Mouse (Mus musculus): Measurements from ENCODE around the gene Med23. TPM values are rescaled to one million over a fixed set of nuclear protein-coding genes. Genes with fewer than 3 reads are reported as not detected.

Gene Med23
- 41.5 and 58.2 TPM in 2 replicates for total RNA-seq (2014; rRNA removed)
- 15.2 and 17.1 TPM in 2 replicates for polyA plus RNA-seq (2015; fragmentation: Nextera tagmentation; extraction: Ambion mirVana)

DNA sequence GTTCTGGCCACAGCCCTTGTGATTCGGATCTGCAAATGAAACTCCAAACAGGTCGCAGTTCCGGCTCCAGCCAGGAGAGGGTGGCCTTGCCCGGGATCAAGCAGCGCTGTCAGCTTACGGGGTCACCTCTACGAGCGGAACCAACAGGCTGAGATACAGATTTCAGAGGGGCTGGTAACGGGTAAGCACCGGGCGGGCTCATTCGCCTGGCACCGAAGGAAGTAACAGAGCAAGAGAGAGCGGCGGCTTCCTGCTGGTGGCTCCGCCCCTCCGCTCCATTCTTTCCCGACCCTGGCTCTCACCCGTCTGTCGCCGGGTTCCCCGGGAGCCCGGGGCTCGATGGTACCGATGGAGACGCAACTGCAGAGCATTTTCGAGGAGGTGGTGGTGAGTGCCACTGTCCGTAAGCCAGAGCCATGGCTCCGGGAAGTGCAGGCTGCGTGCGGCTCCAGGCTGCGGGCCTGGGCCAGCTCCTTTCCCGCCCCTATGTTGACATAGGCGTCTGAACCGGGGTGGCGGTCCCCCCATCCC, at the start of gene Med23:
Med23 (plus strand) TSS at position 227 of the 531 bp plus-strand sequence.
- ATAC-seq (peak; percentile 100), DNase-seq (ENCODE audit: low spot score) (peak; percentile 98)
- Histone ChIP-seq H3K4me2 (ENCODE audit: low read depth, low read length) (peak within 1 kb of the TSS; percentile 71), H3K27ac (peak within 1 kb of the TSS; percentile 72), H3K4me3 (ENCODE audit: low read length) (peak within 1 kb of the TSS; percentile 95), H3K36me3 (ENCODE audit: insufficient read depth, low read length) (peaks cover 18% of the 10 kb centered on the region), H3K9ac (replicated peaks; ENCODE audit: low read length) (peak within 1 kb of the TSS; percentile 89), H3K27me3 (ENCODE audit: insufficient read depth, low read length) (no peaks in the 10 kb centered on the region), H3K9me3 (ENCODE audit: low read length) (no peaks in the 10 kb centered on the region), H3K4me1 (ENCODE audit: insufficient read depth, low read length) (no peaks in the 10 kb centered on the region)
- 1% methylated on average over 36 of the region's 36 CpGs for WGBS
- peak; percentile 97 for TF ChIP-seq CTCF (IDR thresholded peaks at IDR 0.05; ENCODE audit: low read depth)

DNA sequence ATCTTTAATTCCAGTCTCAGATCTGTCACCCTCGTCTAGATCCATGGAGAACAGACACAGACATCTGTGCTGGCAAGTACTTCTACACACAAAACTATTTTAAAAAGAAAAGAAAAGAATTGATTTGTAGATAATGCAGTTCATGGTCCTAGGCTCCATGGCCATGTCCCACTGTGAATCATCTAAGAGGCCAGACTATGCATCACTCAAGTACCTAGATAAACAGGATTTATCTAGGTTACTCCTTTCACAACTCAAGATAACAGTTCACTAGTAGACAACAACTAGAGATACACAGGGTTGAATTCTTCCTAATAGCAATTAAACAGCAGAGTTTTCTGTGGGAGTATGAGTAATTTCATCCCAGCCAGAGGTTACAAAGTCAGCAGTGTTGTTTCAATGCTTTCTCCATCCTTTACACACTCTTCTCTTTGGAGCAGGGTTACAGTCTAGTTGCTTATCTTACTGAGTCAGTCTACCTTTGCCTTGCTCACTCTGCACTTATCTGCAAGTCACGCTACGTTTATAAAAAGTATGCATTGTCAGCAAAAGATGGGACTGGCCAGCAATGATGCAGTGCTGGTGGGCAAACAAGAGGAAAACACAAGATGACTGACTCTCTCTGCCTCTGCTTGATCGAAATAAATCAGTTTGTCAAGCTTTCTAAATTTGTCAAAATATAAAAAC, 47.7 kb upstream of the Med23 start:
- WGBS: 80% methylated on average over 4 of the region's 4 CpGs
- ATAC-seq (no peak), DNase-seq (ENCODE audit: low spot score) (no peak)
- Histone ChIP-seq H3K27me3 (ENCODE audit: insufficient read depth, low read length) (no peaks in the 10 kb centered on the region), H3K9ac (replicated peaks; ENCODE audit: low read length) (no peak overlapping the region), H3K27ac (no peak overlapping the region), H3K36me3 (ENCODE audit: insufficient read depth, low read length) (no peaks in the 10 kb centered on the region), H3K4me3 (ENCODE audit: low read length) (no peak overlapping the region), H3K4me2 (ENCODE audit: low read depth, low read length) (no peak overlapping the region), H3K9me3 (ENCODE audit: low read length) (no peaks in the 10 kb centered on the region), H3K4me1 (ENCODE audit: insufficient read depth, low read length) (no peaks in the 10 kb centered on the region)
- no peak for TF ChIP-seq CTCF (IDR thresholded peaks at IDR 0.05; ENCODE audit: low read depth)

- no peak overlapping the region for H3K27ac ChIP-seq
- no peaks in the 10 kb centered on the region for H3K27me3 ChIP-seq (ENCODE audit: insufficient read depth, low read length)
- H3K9ac ChIP-seq (replicated peaks; ENCODE audit: low read length): no peak overlapping the region
- DNase-seq (ENCODE audit: low spot score): no peak
- no peak for TF ChIP-seq CTCF (IDR thresholded peaks at IDR 0.05; ENCODE audit: low read depth)
- WGBS: 89% methylated on average over 1 of the region's 1 CpGs
- H3K4me2 ChIP-seq (ENCODE audit: low read depth, low read length): no peak overlapping the region
- no peaks in the 10 kb centered on the region for H3K9me3 ChIP-seq (ENCODE audit: low read length)
- H3K4me1 ChIP-seq (ENCODE audit: insufficient read depth, low read length): no peaks in the 10 kb centered on the region
- H3K36me3 ChIP-seq (ENCODE audit: insufficient read depth, low read length): no peaks in the 10 kb centered on the region
- no peak overlapping the region for H3K4me3 ChIP-seq (ENCODE audit: low read length)
- ATAC-seq: no peak
Measured at GRCm38 (mm10) chr10:24822842-24823241, 46.9 kb upstream of the Med23 start.

DNA sequence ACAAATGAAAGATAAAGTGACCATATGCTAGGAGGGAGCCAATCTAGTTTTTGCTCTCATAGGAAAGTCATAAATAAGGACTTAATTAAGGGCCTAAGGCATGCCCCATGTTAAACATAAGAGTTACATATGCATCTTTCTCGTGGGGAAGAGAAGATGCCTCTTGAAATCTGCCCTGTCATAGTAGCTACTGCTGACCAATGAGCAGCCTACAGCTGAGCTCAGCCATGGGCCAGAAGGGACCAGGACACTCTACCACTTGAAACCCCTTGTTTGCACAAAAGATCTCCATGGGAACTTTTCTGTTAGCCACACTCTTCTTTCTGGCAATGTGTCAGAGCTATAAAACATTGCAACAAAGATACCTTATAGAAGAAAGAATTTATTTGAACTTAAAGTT, 46.5 kb upstream of the Med23 start:
- H3K27ac ChIP-seq: no peak overlapping the region
- 48% methylated on average over 1 of the region's 1 CpGs for WGBS
- no peak for TF ChIP-seq CTCF (IDR thresholded peaks at IDR 0.05; ENCODE audit: low read depth)
- H3K27me3 ChIP-seq (ENCODE audit: insufficient read depth, low read length): no peaks in the 10 kb centered on the region
- no peak overlapping the region for H3K9ac ChIP-seq (replicated peaks; ENCODE audit: low read length)
- DNase-seq (ENCODE audit: low spot score) (no peak), ATAC-seq (no peak)
- H3K36me3 ChIP-seq (ENCODE audit: insufficient read depth, low read length): no peaks in the 10 kb centered on the region
- H3K9me3 ChIP-seq (ENCODE audit: low read length): no peaks in the 10 kb centered on the region
- H3K4me1 ChIP-seq (ENCODE audit: insufficient read depth, low read length): no peaks in the 10 kb centered on the region
- no peak overlapping the region for H3K4me2 ChIP-seq (ENCODE audit: low read depth, low read length)
- H3K4me3 ChIP-seq (ENCODE audit: low read length): no peak overlapping the region

DNA sequence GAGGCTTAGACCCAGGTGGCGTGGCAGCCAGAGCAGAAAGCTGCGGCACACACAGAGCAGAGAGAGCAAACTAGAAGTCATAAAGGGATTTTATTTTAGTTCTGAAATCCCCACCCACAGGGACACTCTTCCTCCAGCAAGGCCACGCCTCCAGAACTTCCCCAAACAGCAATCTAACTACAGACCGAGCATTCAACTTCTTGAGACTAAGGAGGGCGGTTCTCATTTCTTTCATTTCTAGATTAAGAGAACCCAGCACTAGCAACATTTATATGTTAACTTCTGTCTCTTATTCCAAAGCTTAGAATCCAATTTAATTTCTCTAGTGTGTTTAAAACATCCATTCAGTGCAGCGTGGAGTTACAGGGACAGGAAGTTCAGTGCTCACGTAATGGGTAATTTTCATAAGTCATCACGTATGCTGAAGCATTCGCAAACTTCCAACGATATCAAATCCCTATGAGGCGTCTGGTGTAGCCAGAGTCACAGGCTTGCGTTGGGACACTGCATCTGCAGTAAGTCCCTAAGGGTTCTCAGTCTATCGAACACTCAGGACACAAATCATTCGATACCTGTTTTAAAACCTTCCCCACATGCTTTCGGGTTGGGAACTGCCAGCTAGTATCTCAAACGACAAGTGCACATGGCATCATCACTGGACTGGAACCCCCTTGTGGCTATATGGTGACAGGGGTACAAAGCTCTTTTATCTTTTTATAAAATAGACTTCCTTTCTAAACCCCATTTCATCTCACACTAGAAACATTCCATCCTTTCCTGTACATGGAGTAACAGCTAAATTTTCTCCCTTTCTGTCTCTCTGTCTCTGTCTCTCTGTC, 45.9 kb upstream of the Med23 start:
- no peak overlapping the region for H3K27ac ChIP-seq
- no peaks in the 10 kb centered on the region for H3K36me3 ChIP-seq (ENCODE audit: insufficient read depth, low read length)
- H3K4me1 ChIP-seq (ENCODE audit: insufficient read depth, low read length): no peaks in the 10 kb centered on the region
- 80% methylated on average over 16 of the region's 16 CpGs for WGBS
- H3K27me3 ChIP-seq (ENCODE audit: insufficient read depth, low read length): no peaks in the 10 kb centered on the region
- no peak for TF ChIP-seq CTCF (IDR thresholded peaks at IDR 0.05; ENCODE audit: low read depth)
- no peak for ATAC-seq
- H3K4me3 ChIP-seq (ENCODE audit: low read length): no peak overlapping the region
- no peaks in the 10 kb centered on the region for H3K9me3 ChIP-seq (ENCODE audit: low read length)
- H3K9ac ChIP-seq (replicated peaks; ENCODE audit: low read length): no peak overlapping the region
- no peak for DNase-seq (ENCODE audit: low spot score)
- no peak overlapping the region for H3K4me2 ChIP-seq (ENCODE audit: low read depth, low read length)

- DNase-seq (ENCODE audit: low spot score) (no peak), ATAC-seq (no peak)
- no peak overlapping the region for H3K27ac ChIP-seq
- no peak overlapping the region for H3K9ac ChIP-seq (replicated peaks; ENCODE audit: low read length)
- 75% methylated on average over 8 of the region's 8 CpGs for WGBS
- no peaks in the 10 kb centered on the region for H3K36me3 ChIP-seq (ENCODE audit: insufficient read depth, low read length)
- H3K4me1 ChIP-seq (ENCODE audit: insufficient read depth, low read length): no peaks in the 10 kb centered on the region
- no peak for TF ChIP-seq CTCF (IDR thresholded peaks at IDR 0.05; ENCODE audit: low read depth)
- H3K4me3 ChIP-seq (ENCODE audit: low read length): no peak overlapping the region
- no peak overlapping the region for H3K4me2 ChIP-seq (ENCODE audit: low read depth, low read length)
- no peaks in the 10 kb centered on the region for H3K9me3 ChIP-seq (ENCODE audit: low read length)
- H3K27me3 ChIP-seq (ENCODE audit: insufficient read depth, low read length): no peaks in the 10 kb centered on the region
Measured at GRCm38 (mm10) chr10:24824621-24825020, 45.2 kb upstream of the Med23 start.
